Mouse (Mus musculus) bone marrow, adult 2 months (tissue): ENCODE data around the gene Mat1a. TPM values are rescaled to one million over a fixed set of nuclear protein-coding genes. Genes with fewer than 3 reads are reported as not detected.

ENCODE experiments used
- H3K27ac ChIP-seq: fragments of 200-500 bp; 2 replicates; pipeline ENCODE4 v1.5.1; 2012; ENCODE audit warnings: low read depth, mild to moderate bottlenecking, control low read depth, inconsistent platforms, low read length; ENCODE audit not compliant: control insufficient read depth, poor library complexity, insufficient read depth
- H3K4me1 ChIP-seq: fragments of 200-500 bp; 2 replicates; pipeline ENCODE4 v1.6.1; 2011; ENCODE audit warnings: low read length; ENCODE audit not compliant: control insufficient read depth, insufficient read depth
- H3K4me3 ChIP-seq: fragments of 200-500 bp; replicated peaks from 2 replicates; pipeline ENCODE3; 2011; ENCODE audit warnings: mild to moderate bottlenecking, low read depth, low read length, control low read depth; ENCODE audit not compliant: control insufficient read depth
- CTCF ChIP-seq: fragments of 200-500 bp; IDR thresholded peaks from 2 replicates; pipeline ENCODE4 v1.5.1; 2011; ENCODE audit warnings: low read length, control low read depth; ENCODE audit not compliant: control insufficient read depth, insufficient read depth
- POLR2A ChIP-seq: fragments of 200-500 bp; IDR thresholded peaks from 2 replicates; pipeline ENCODE4 v1.6.1; 2011; ENCODE audit warnings: low read depth, mild to moderate bottlenecking, control low read depth, low read length, borderline replicate concordance; ENCODE audit not compliant: control insufficient read depth
- WGBS: fragments of 180-500 bp; shearing (Covaris S2); methylation state at CpG from one replicate; pipeline ENCODE4 v1.1.7; 2018; 5-methylcytosine and 5-hydroxymethylcytosine counted together
- polyA plus RNA-seq: library from polyadenylated mRNA; stranded (reverse); fragments of >200 nt; gene quantifications from 2 replicates; pipeline ENCODE4 v1.2.4, GENCODE M21; 2011; ENCODE audit warnings: low replicate concordance; ENCODE audit not compliant: missing spikeins, insufficient read depth, insufficient read length

Mat1a gene
- polyA plus RNA-seq, 1 experiment, result 7.5 TPM

- TF ChIP-seq CTCF (no peak), POLR2A (no peak)
- no peak overlapping the region for H3K4me3 ChIP-seq
- WGBS, result 77% methylated on average over 5 of the region's 5 CpGs
- no peak overlapping the region for H3K27ac ChIP-seq
- H3K4me1 ChIP-seq, result no peaks in the 10 kb centered on the region
Measured at GRCm38 (mm10) chr14:41124683-41125082, 19.8 kb downstream of the Mat1a start.

- no peak for TF ChIP-seq POLR2A
- no peak for TF ChIP-seq CTCF
- H3K4me3 ChIP-seq, result no peak overlapping the region
- H3K4me1 ChIP-seq, result no peaks in the 10 kb centered on the region
- no peak overlapping the region for H3K27ac ChIP-seq
- WGBS, result 19% methylated on average over 4 of the region's 4 CpGs
Measured at GRCm38 (mm10) chr14:41127997-41128396, 23.2 kb downstream of the Mat1a start.

- Histone ChIP-seq H3K4me1 (no peaks in the 10 kb centered on the region), H3K4me3 (no peak within 1 kb of the TSS), H3K27ac (no peak within 1 kb of the TSS)
- no peak for TF ChIP-seq POLR2A
- TF ChIP-seq CTCF, result no peak
- WGBS, result 74% methylated on average over 7 of the region's 7 CpGs
Measured at GRCm38 (mm10) chr14:41131540-41131939, 26.7 kb downstream of the Mat1a start, which contains the start of gene Sftpa1. Gene Sftpa1 (plus strand): TSS chr14:41131782.

- no peak overlapping the region for H3K4me3 ChIP-seq
- no peaks in the 10 kb centered on the region for H3K4me1 ChIP-seq
- H3K27ac ChIP-seq, result no peak overlapping the region
- TF ChIP-seq POLR2A (no peak), CTCF (no peak)
Measured at GRCm38 (mm10) chr14:41137006-41137405, 32.2 kb downstream of the Mat1a start.

- TF ChIP-seq POLR2A (no peak), CTCF (no peak)
- 74% methylated on average over 1 of the region's 1 CpGs for WGBS
- Histone ChIP-seq H3K4me3 (no peak overlapping the region), H3K4me1 (no peaks in the 10 kb centered on the region), H3K27ac (no peak overlapping the region)
Measured at GRCm38 (mm10) chr14:41140686-41141085, 35.9 kb downstream of the Mat1a start.

GRCm38 (mm10) chr14:41146035-41146434, 41.2 kb downstream of the Mat1a start:
- WGBS, result 61% methylated on average over 6 of the region's 6 CpGs
- TF ChIP-seq POLR2A (no peak), CTCF (no peak)
- Histone ChIP-seq H3K4me3 (no peak overlapping the region), H3K4me1 (no peaks in the 10 kb centered on the region), H3K27ac (no peak overlapping the region)

- no peak for TF ChIP-seq CTCF
- TF ChIP-seq POLR2A, result no peak
- H3K4me1 ChIP-seq, result no peaks in the 10 kb centered on the region
- H3K27ac ChIP-seq, result no peak overlapping the region
- 61% methylated on average over 3 of the region's 3 CpGs for WGBS
- no peak overlapping the region for H3K4me3 ChIP-seq
Measured at GRCm38 (mm10) chr14:41146922-41147321, 42.1 kb downstream of the Mat1a start.

GRCm38 (mm10) chr14:41147356-41147755, 42.5 kb downstream of the Mat1a start:
- no peaks in the 10 kb centered on the region for H3K4me1 ChIP-seq
- 71% methylated on average over 2 of the region's 2 CpGs for WGBS
- TF ChIP-seq CTCF, result no peak
- TF ChIP-seq POLR2A, result no peak
- no peak overlapping the region for H3K4me3 ChIP-seq
- H3K27ac ChIP-seq, result no peak overlapping the region

GRCm38 (mm10) chr14:41151220-41151898, 46.5 kb downstream of the Mat1a start, which contains the start of gene Mbl1:
Gene Mbl1 (plus strand): TSS chr14:41151458.
- no peak within 1 kb of the TSS for H3K27ac ChIP-seq
- H3K4me1 ChIP-seq, result no peaks in the 10 kb centered on the region
- no peak for TF ChIP-seq CTCF
- no peak for TF ChIP-seq POLR2A
- WGBS, result 79% methylated on average over 7 of the region's 7 CpGs
- no peak within 1 kb of the TSS for H3K4me3 ChIP-seq
